In genomic region chr15:99818321-99819108, GRCm38 (mm10) we compare ENCODE assay signal across 8 mouse cellular contexts. TPM values are rescaled to one million over a fixed set of nuclear protein-coding genes. Genes with fewer than 3 reads are reported as not detected.
DNase-seq lines count a peak whose midpoint lies in the region; ATAC-seq and TF ChIP-seq lines count a peak whose summit lies in the region.

No protein-coding gene starts in this region.

- peak; percentile 55; the same call in 1 of the 2 replicates for ATAC-seq in frontal cortex, adult (ENCODE audit: low TSS enrichment)
- peak; percentile 90 for ATAC-seq in embryonic facial prominence, embryonic 12.5 days (ENCODE audit: insufficient number of reproducible peaks, insufficient read depth, low FRiP score, low TSS enrichment)
- peak; percentile 33; the same call in 1 of the 2 replicates for ATAC-seq in heart, embryonic 14.5 days (ENCODE audit: insufficient number of reproducible peaks, insufficient read depth, low FRiP score, low read depth)
- no peak; the same call in 1 of the 2 replicates for ATAC-seq in kidney, postnatal 0 days (replicated peaks; ENCODE audit: low FRiP score, low read depth)

- H3K9me3 ChIP-seq in embryonic facial prominence, embryonic 12.5 days, result 0 out of 2 replicates have a peak, but pooled peaks cover 3% of the 10 kb centered on the region
- H3K9me3 ChIP-seq in heart, embryonic 14.5 days (ENCODE audit: control insufficient read depth, low read length), result 0 out of 2 replicates have a peak, but pooled peaks cover 4% of the 10 kb centered on the region
- H3K9me3 ChIP-seq in kidney, postnatal 0 days (replicated peaks; ENCODE audit: low read length), result no peaks in the 10 kb centered on the region

- no peak for DNase-seq in frontal cortex, postnatal 25 days (ENCODE audit: low spot score in 2 of 2)
- peak; percentile 89 for DNase-seq in kidney, postnatal 0 days (ENCODE audit: low spot score)
- DNase-seq in lung, postnatal 36 days, result peak; percentile 53
- DNase-seq in cerebellum, adult 2 months, result no peak
- DNase-seq in frontal cortex, adult 2 months (ENCODE audit: extremely low spot score in 1 of 2, low spot score in 1 of 2), result no peak

- WGBS in embryonic facial prominence, embryonic 12.5 days, result 2% methylated on average over 13 of the region's 13 CpGs
- 8% methylated on average over 13 of the region's 13 CpGs for WGBS in heart, embryonic 14.5 days
- WGBS in kidney, postnatal 0 days, result 7% methylated on average over 13 of the region's 13 CpGs
- 58% methylated on average over 13 of the region's 13 CpGs for WGBS in cerebellum, adult 2 months

- H3K4me1 ChIP-seq in embryonic facial prominence, embryonic 12.5 days, result peaks cover 19% of the 10 kb centered on the region
- peaks cover 0 to 4% of the 10 kb centered on the region in 2 experiments; a peak in 1 of 4 replicates for H3K4me1 ChIP-seq in heart, embryonic 14.5 days (ENCODE audit: control insufficient read depth in 2 of 2, insufficient read depth in 2 of 2, low read length in 2 of 2)
- peaks cover 19% of the 10 kb centered on the region; the same call in 1 of the 2 replicates for H3K4me1 ChIP-seq in kidney, postnatal 0 days (replicated peaks; ENCODE audit: insufficient read depth, low read length)
- H3K4me1 ChIP-seq in cerebellum, adult 2 months (ENCODE audit: control insufficient read depth, insufficient read depth, low read length), result no peaks in the 10 kb centered on the region; the same call in 1 of the 2 replicates

- no peak for TF ChIP-seq CTCF in kidney, postnatal 0 days (IDR thresholded peaks at IDR 0.05; ENCODE audit: low read depth)
- no peak for TF ChIP-seq CTCF in cerebellum, adult 2 months (IDR thresholded peaks at IDR 0.05; ENCODE audit: borderline replicate concordance, insufficient read depth, low read depth, low read length)

- H3K4me2 ChIP-seq in embryonic facial prominence, embryonic 12.5 days (replicated peaks), result peak overlapping the region; percentile 57
- H3K4me2 ChIP-seq in heart, embryonic 14.5 days (ENCODE audit: low read length), result peak overlapping the region; percentile 76
- H3K4me2 ChIP-seq in kidney, postnatal 0 days (ENCODE audit: low read length), result peak overlapping the region; percentile 61

- peak overlapping the region; percentile 60 for H3K4me3 ChIP-seq in embryonic facial prominence, embryonic 12.5 days
- peak overlapping the region; percentile 59 to 60 for H3K4me3 ChIP-seq in heart, embryonic 14.5 days (ENCODE audit: control insufficient read depth in 1 of 2, insufficient read depth in 1 of 2, low read depth in 1 of 2, low read length in 2 of 2)
- H3K4me3 ChIP-seq in kidney, postnatal 0 days (replicated peaks; ENCODE audit: low read depth, low read length), result peak overlapping the region; percentile 51
- no peak overlapping the region for H3K4me3 ChIP-seq in cerebellum, adult 2 months (replicated peaks; ENCODE audit: insufficient read depth, low read depth, low read length)

- peak overlapping the region; percentile 100 for H3K27ac ChIP-seq in embryonic facial prominence, embryonic 12.5 days
- H3K27ac ChIP-seq in heart, embryonic 14.5 days (replicated peaks in 1 of 2; ENCODE audit: control insufficient read depth in 1 of 2, insufficient read depth in 1 of 2, low read depth in 2 of 2, low read length in 2 of 2), result peak overlapping the region; percentile 91 to 96
- H3K27ac ChIP-seq in kidney, postnatal 0 days, result peak overlapping the region; percentile 92
- H3K27ac ChIP-seq in cerebellum, adult 2 months (ENCODE audit: insufficient read depth, low read length), result no peak overlapping the region

- peaks cover 21% of the 10 kb centered on the region for H3K36me3 ChIP-seq in embryonic facial prominence, embryonic 12.5 days
- H3K36me3 ChIP-seq in heart, embryonic 14.5 days (ENCODE audit: control insufficient read depth, insufficient read depth, low read length), result peaks cover 15% of the 10 kb centered on the region; the same call in 1 of the 2 replicates
- no peaks in the 10 kb centered on the region for H3K36me3 ChIP-seq in kidney, postnatal 0 days (ENCODE audit: insufficient read depth, low read length)

- H3K27me3 ChIP-seq in embryonic facial prominence, embryonic 12.5 days, result no peaks in the 10 kb centered on the region
- no peaks in the 10 kb centered on the region for H3K27me3 ChIP-seq in heart, embryonic 14.5 days (ENCODE audit: control insufficient read depth, insufficient read depth, low read length)
- H3K27me3 ChIP-seq in kidney, postnatal 0 days (ENCODE audit: insufficient read depth, low read length), result no peaks in the 10 kb centered on the region
- no peaks in the 10 kb centered on the region for H3K27me3 ChIP-seq in cerebellum, adult 2 months (ENCODE audit: control insufficient read depth, insufficient read depth, low read length)

- no peak for TF ChIP-seq POLR2A in cerebellum, adult 2 months (IDR thresholded peaks at IDR 0.05; ENCODE audit: borderline replicate concordance, insufficient read depth, low read length)

- peak overlapping the region; percentile 78 for H3K9ac ChIP-seq in embryonic facial prominence, embryonic 12.5 days
- H3K9ac ChIP-seq in heart, embryonic 14.5 days (ENCODE audit: low read length), result peak overlapping the region; percentile 84
- peak overlapping the region; percentile 69 for H3K9ac ChIP-seq in kidney, postnatal 0 days (ENCODE audit: low read depth, low read length)

RNA-seq across cellular contexts. Expression of gene Cers5, which starts 45.8 kb away (rescaled TPM):
- 70.1 and 74.9 TPM in 2 replicates for polyA plus RNA-seq in embryonic facial prominence, embryonic 12.5 days (2016; fragmentation: Nextera tagmentation; extraction: Ambion mirVana)
- 55.3 and 60.8 TPM in 2 replicates for polyA plus RNA-seq in heart, embryonic 14.5 days (2014; fragmentation: Nextera tagmentation; extraction: Ambion mirVana)
- 60.8 and 63.2 TPM in 2 replicates for polyA plus RNA-seq in kidney, postnatal 0 days (2015; fragmentation: Nextera tagmentation; extraction: Ambion mirVana)
- polyA plus RNA-seq in cerebellum, adult 2 months (2012; rRNA removed), result 40.2 and 45.5 TPM in 2 replicates
- polyA plus RNA-seq in frontal cortex, adult 2 months (2012; rRNA removed), result 45.7 and 48.0 TPM in 2 replicates

RNA-seq across cellular contexts. Expression of gene Lima1, which starts 56.7 kb away (rescaled TPM):
- polyA plus RNA-seq in embryonic facial prominence, embryonic 12.5 days (2016; fragmentation: Nextera tagmentation; extraction: Ambion mirVana), result 86.5 and 92.7 TPM in 2 replicates
- 16.9 and 18.6 TPM in 2 replicates for polyA plus RNA-seq in heart, embryonic 14.5 days (2014; fragmentation: Nextera tagmentation; extraction: Ambion mirVana)
- 42.8 and 51.6 TPM in 2 replicates for polyA plus RNA-seq in kidney, postnatal 0 days (2015; fragmentation: Nextera tagmentation; extraction: Ambion mirVana)
- polyA plus RNA-seq in cerebellum, adult 2 months (2012; rRNA removed), result 12.3 and 13.5 TPM in 2 replicates
- 16.4 and 17.6 TPM in 2 replicates for polyA plus RNA-seq in frontal cortex, adult 2 months (2012; rRNA removed)

Comparison
In these comparisons a context has a peak if more than half of its experiments do, and no peak if none do; other contexts are left out.
1. DNase-seq: peak in kidney, postnatal 0 days (single experiment) and lung, postnatal 36 days (single experiment); none in frontal cortex, postnatal 25 days (0 of 2), cerebellum, adult 2 months (0 of 2) and frontal cortex, adult 2 months (0 of 2).
2. Peak in every context shown above with its lines, with median percentiles within 50 percentile points of each other: H3K4me2 ChIP-seq and H3K9ac ChIP-seq.